Mouse (Mus musculus) neural tube, embryonic 14.5 days (tissue): Measurements from ENCODE around the gene Mtrex. TPM values are rescaled to one million over a fixed set of nuclear protein-coding genes. Genes with fewer than 3 reads are reported as not detected.

ENCODE experiments used
- ATAC-seq: fragments of 200-750 bp; cut with Nextera tagmentation; 2 replicates; pipeline ENCODE4 v1.8.0; 2017; ENCODE audit warnings: low read depth, mild to moderate bottlenecking, moderate TSS enrichment, moderate library complexity
- H3K27ac ChIP-seq: fragments of 300-500 bp; sonication (generic); 2 replicates; pipeline ENCODE4 v1.5.1; 2014; ENCODE audit warnings: low read depth, mild to moderate bottlenecking, control low read depth, low read length, moderate library complexity, mixed read lengths
- H3K27me3 ChIP-seq: fragments of 300-500 bp; sonication (generic); 2 replicates; pipeline ENCODE4 v1.6.1; 2014; ENCODE audit warnings: low read length; ENCODE audit not compliant: control insufficient read depth, insufficient read depth
- H3K36me3 ChIP-seq: fragments of 300-500 bp; sonication (generic); 2 replicates; pipeline ENCODE4 v1.6.1; 2014; ENCODE audit warnings: low read length, mixed read lengths; ENCODE audit not compliant: control insufficient read depth, insufficient read depth
- H3K4me1 ChIP-seq: fragments of 300-500 bp; sonication (generic); 2 replicates; pipeline ENCODE4 v1.6.1; 2014; ENCODE audit warnings: low read length; ENCODE audit not compliant: control insufficient read depth, insufficient read depth
- H3K4me2 ChIP-seq: fragments of 300-500 bp; sonication (generic); 2 replicates; pipeline ENCODE4 v1.6.1; 2014; ENCODE audit warnings: mild to moderate bottlenecking, low read depth, low read length, control low read depth
- H3K4me3 ChIP-seq: fragments of 300-500 bp; sonication (generic); 2 replicates; pipeline ENCODE4 v1.5.1; 2014; ENCODE audit warnings: low read depth, low read length, control low read depth, mixed read lengths
- H3K9ac ChIP-seq: fragments of 300-500 bp; sonication (generic); replicated peaks from 2 replicates; pipeline ENCODE4 v1.6.1; 2014; ENCODE audit warnings: low read depth, mild to moderate bottlenecking, control low read depth, low read length, mixed read lengths
- H3K9me3 ChIP-seq: fragments of 300-500 bp; sonication (generic); 2 replicates; pipeline ENCODE4 v1.6.1; 2016; ENCODE audit warnings: low read length; ENCODE audit not compliant: control insufficient read depth
- WGBS: fragments of 180-500 bp; shearing (Covaris S2); extraction: QIAGEN DNeasy Blood & Tissue Kit; methylation state at CpG from one replicate; pipeline ENCODE4 v1.1.7; 2014; 5-methylcytosine and 5-hydroxymethylcytosine counted together
- polyA plus RNA-seq: library from polyadenylated mRNA; unstranded; fragments of >200 nt; fragmentation: Nextera tagmentation; extraction: Ambion mirVana; gene quantifications from 2 replicates; pipeline ENCODE4 v1.2.1, GENCODE M21; 2014

Mtrex gene
- polyA plus RNA-seq, 1 experiment from 2014 or later, result 66.8 TPM

- no peaks in the 10 kb centered on the region for H3K4me1 ChIP-seq
- H3K9ac ChIP-seq, result no peak overlapping the region
- no peak overlapping the region for H3K4me3 ChIP-seq
- H3K27me3 ChIP-seq, result no peaks in the 10 kb centered on the region
- H3K4me2 ChIP-seq, result no peak overlapping the region
- no peaks in the 10 kb centered on the region for H3K9me3 ChIP-seq
- H3K27ac ChIP-seq, result no peak overlapping the region
- peaks cover 14% of the 10 kb centered on the region for H3K36me3 ChIP-seq
- ATAC-seq, result no peak
- WGBS, result 94% methylated on average over 9 of the region's 9 CpGs
These were observed 66.3 kb downstream of the Mtrex start for GRCm38 (mm10) chr13:112860911-112861310.

- Histone ChIP-seq H3K9ac (no peak overlapping the region), H3K9me3 (no peaks in the 10 kb centered on the region), H3K4me2 (no peak overlapping the region), H3K4me3 (no peak overlapping the region), H3K4me1 (no peaks in the 10 kb centered on the region), H3K27ac (no peak overlapping the region), H3K36me3 (peaks cover 11% of the 10 kb centered on the region), H3K27me3 (no peaks in the 10 kb centered on the region)
- no peak for ATAC-seq
- 93% methylated on average over 2 of the region's 2 CpGs for WGBS
These were observed 66.8 kb downstream of the Mtrex start for GRCm38 (mm10) chr13:112860370-112860769.

DNA sequence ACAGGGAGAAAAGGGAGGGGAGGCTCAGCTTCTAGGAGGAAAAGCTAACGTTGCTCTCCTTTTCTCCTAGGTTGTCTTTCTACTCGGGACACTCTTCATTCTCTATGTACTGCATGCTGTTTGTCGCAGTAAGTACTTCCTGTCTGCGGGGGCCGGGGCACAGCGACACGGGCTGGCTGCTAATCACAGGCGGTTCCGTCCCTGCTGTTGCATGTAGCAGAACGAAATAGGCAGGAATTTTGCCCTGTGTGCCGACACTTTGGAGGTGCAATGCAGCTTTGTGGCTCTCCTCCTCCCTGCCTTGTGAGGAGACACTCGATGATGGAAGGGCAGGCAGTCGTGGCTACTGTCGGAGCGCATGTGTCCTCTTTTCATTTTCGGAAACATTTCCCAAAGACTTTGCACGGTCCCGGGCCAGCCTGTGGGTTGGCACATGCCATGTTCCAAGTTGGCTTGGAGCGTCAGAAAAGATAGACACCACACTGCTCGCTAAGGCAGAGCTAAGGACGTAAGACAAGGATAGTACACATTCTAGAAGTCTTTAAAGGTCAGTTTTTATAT is 67.5 kb downstream of the Mtrex start:
- H3K36me3 ChIP-seq, result peaks cover 8% of the 10 kb centered on the region; the same call in 1 of the 2 replicates
- no peaks in the 10 kb centered on the region for H3K4me1 ChIP-seq
- H3K4me3 ChIP-seq, result no peak overlapping the region
- WGBS, result 93% methylated on average over 21 of the region's 21 CpGs
- no peak overlapping the region for H3K27ac ChIP-seq
- H3K27me3 ChIP-seq, result no peaks in the 10 kb centered on the region
- no peaks in the 10 kb centered on the region for H3K9me3 ChIP-seq
- H3K9ac ChIP-seq, result no peak overlapping the region
- no peak overlapping the region for H3K4me2 ChIP-seq
- ATAC-seq, result no peak

GRCm38 (mm10) chr13:112857921-112858320 is 69.3 kb downstream of the Mtrex start:
- no peak overlapping the region for H3K4me2 ChIP-seq
- H3K36me3 ChIP-seq, result 0 out of 2 replicates have a peak, but pooled peaks cover 3% of the 10 kb centered on the region
- H3K9ac ChIP-seq, result no peak overlapping the region
- WGBS, result 77% methylated on average over 7 of the region's 7 CpGs
- no peaks in the 10 kb centered on the region for H3K9me3 ChIP-seq
- no peaks in the 10 kb centered on the region for H3K4me1 ChIP-seq
- no peak overlapping the region for H3K27ac ChIP-seq
- no peaks in the 10 kb centered on the region for H3K27me3 ChIP-seq
- no peak overlapping the region for H3K4me3 ChIP-seq
- ATAC-seq, result no peak

DNA sequence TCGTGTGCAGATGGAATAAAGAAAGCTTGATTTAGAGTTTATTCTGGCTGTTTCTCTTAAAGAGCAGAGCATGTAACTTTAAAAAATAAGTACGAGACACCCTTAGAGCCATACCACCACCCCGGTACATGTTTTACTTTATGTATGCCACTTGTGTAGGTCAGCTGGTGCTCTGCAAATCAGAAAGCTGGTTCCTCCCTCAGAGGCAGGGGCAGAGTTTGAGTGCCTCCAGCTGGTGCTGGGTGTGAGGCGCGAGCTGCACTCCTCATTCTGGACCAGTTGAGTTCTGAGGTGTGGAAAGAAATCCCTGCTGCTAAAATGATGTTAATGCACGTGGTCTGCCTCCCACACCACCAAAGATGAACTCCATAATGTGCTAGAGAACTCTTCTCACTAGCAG is 72.8 kb downstream of the Mtrex start:
- H3K27ac ChIP-seq, result no peak overlapping the region
- no peak overlapping the region for H3K4me3 ChIP-seq
- ATAC-seq, result no peak
- no peak overlapping the region for H3K4me2 ChIP-seq
- H3K27me3 ChIP-seq, result no peaks in the 10 kb centered on the region
- no peaks in the 10 kb centered on the region for H3K4me1 ChIP-seq
- WGBS, result 53% methylated on average over 6 of the region's 6 CpGs
- no peaks in the 10 kb centered on the region for H3K36me3 ChIP-seq
- H3K9me3 ChIP-seq, result no peaks in the 10 kb centered on the region
- no peak overlapping the region for H3K9ac ChIP-seq

DNA sequence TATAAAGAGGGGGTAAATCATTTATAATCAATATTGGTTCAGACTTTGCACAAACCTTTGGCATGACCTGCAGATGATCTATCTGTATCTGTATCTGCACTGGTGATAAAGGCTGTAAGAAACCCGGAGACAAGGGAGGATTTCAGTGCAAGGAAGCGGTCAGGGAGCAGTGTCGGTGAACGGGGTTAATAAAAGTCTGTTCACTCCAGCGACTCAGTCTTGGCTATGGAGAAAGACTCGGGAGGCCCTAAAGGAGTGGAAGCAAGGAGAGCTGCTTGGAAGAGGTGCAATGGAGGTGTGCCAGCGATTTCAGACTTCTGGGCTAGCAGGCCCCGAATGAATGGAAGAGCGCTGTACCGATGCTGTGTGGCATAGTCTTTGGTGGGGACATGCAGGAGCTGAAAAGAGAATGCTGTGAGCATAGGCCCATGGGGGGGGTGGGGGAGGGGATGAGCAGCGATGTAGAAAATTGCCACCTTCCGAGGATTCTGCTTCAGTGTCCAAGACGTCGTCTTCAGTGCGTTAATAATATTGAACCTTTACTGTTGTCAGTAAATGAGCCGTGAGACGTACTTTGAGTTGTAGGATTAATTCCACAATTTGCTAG is 73.4 kb downstream of the Mtrex start:
- WGBS, result 33% methylated on average over 17 of the region's 17 CpGs
- Histone ChIP-seq H3K36me3 (no peaks in the 10 kb centered on the region), H3K9ac (no peak overlapping the region), H3K4me2 (no peak overlapping the region), H3K4me1 (no peaks in the 10 kb centered on the region), H3K27me3 (no peaks in the 10 kb centered on the region), H3K9me3 (no peaks in the 10 kb centered on the region), H3K4me3 (no peak overlapping the region), H3K27ac (no peak overlapping the region)
- ATAC-seq, result peak; percentile 21; the same call in 1 of the 2 replicates

- no peaks in the 10 kb centered on the region for H3K4me1 ChIP-seq
- WGBS, result 94% methylated on average over 3 of the region's 3 CpGs
- no peak overlapping the region for H3K4me3 ChIP-seq
- H3K27me3 ChIP-seq, result no peaks in the 10 kb centered on the region
- no peaks in the 10 kb centered on the region for H3K36me3 ChIP-seq
- H3K9ac ChIP-seq, result no peak overlapping the region
- ATAC-seq, result no peak
- H3K27ac ChIP-seq, result no peak overlapping the region
- no peaks in the 10 kb centered on the region for H3K9me3 ChIP-seq
- H3K4me2 ChIP-seq, result no peak overlapping the region
These were observed 81.3 kb downstream of the Mtrex start for GRCm38 (mm10) chr13:112845931-112846330.

GRCm38 (mm10) chr13:112840241-112841087 is 86.7 kb downstream of the Mtrex start:
- Histone ChIP-seq H3K27me3 (no peaks in the 10 kb centered on the region), H3K4me2 (no peak overlapping the region), H3K9ac (no peak overlapping the region), H3K9me3 (no peaks in the 10 kb centered on the region), H3K4me1 (no peaks in the 10 kb centered on the region), H3K4me3 (no peak overlapping the region), H3K27ac (peak overlapping the region; percentile 10; the same call in 1 of the 2 replicates), H3K36me3 (no peaks in the 10 kb centered on the region)
- WGBS, result 89% methylated on average over 16 of the region's 16 CpGs
- ATAC-seq, result no peak
